Mouse (Mus musculus): ENCODE measurements around the gene Scn2a. TPM values are rescaled to one million over a fixed set of nuclear protein-coding genes. Genes with fewer than 3 reads are reported as not detected.

Gene Scn2a
- polyA plus RNA-seq, 1 experiment from 2014 or later, result 3.0 TPM

- H3K4me2 ChIP-seq (replicated peaks), result peak overlapping the region; percentile 59
- no peaks in the 10 kb centered on the region for H3K9me3 ChIP-seq
- H3K36me3 ChIP-seq, result no peaks in the 10 kb centered on the region
- WGBS, result 54% methylated on average over 18 of the region's 18 CpGs
- peak overlapping the region; percentile 36 for H3K4me3 ChIP-seq (replicated peaks)
- no peak overlapping the region for H3K9ac ChIP-seq
- H3K27ac ChIP-seq, result no peak overlapping the region
- H3K27me3 ChIP-seq (replicated peaks), result no peaks in the 10 kb centered on the region
- H3K4me1 ChIP-seq (replicated peaks), result no peaks in the 10 kb centered on the region; the same call in 1 of the 2 replicates
- ATAC-seq, result peak; percentile 53
These were observed 47.2 kb downstream of the Scn2a start for GRCm38 (mm10) chr2:65667590-65668436.

- no peaks in the 10 kb centered on the region; the same call in 1 of the 2 replicates for H3K4me1 ChIP-seq (replicated peaks)
- H3K4me2 ChIP-seq (replicated peaks), result peak overlapping the region; percentile 59
- H3K27ac ChIP-seq, result no peak overlapping the region
- no peaks in the 10 kb centered on the region for H3K27me3 ChIP-seq (replicated peaks)
- peak overlapping the region; percentile 36 for H3K4me3 ChIP-seq (replicated peaks)
- H3K36me3 ChIP-seq, result no peaks in the 10 kb centered on the region
- no peaks in the 10 kb centered on the region for H3K9me3 ChIP-seq
- no peak overlapping the region for H3K9ac ChIP-seq
- ATAC-seq, result peak; percentile 94
- WGBS, result 16% methylated on average over 12 of the region's 12 CpGs
These were observed 48.0 kb downstream of the Scn2a start for GRCm38 (mm10) chr2:65668437-65669135.

GRCm38 (mm10) chr2:65669561-65669960 lies 49.0 kb downstream of the Scn2a start:
- WGBS, result 78% methylated on average over 8 of the region's 8 CpGs
- ATAC-seq, result no peak
- no peaks in the 10 kb centered on the region for H3K9me3 ChIP-seq
- H3K9ac ChIP-seq, result no peak overlapping the region
- H3K4me3 ChIP-seq (replicated peaks), result no peak overlapping the region
- no peaks in the 10 kb centered on the region for H3K27me3 ChIP-seq (replicated peaks)
- no peaks in the 10 kb centered on the region; the same call in 1 of the 2 replicates for H3K4me1 ChIP-seq (replicated peaks)
- no peak overlapping the region for H3K27ac ChIP-seq
- H3K36me3 ChIP-seq, result no peaks in the 10 kb centered on the region
- no peak overlapping the region for H3K4me2 ChIP-seq (replicated peaks)

- no peak for ATAC-seq
- H3K36me3 ChIP-seq, result no peaks in the 10 kb centered on the region
- WGBS, result 57% methylated on average over 12 of the region's 12 CpGs
- H3K4me3 ChIP-seq (replicated peaks), result no peak overlapping the region
- no peaks in the 10 kb centered on the region; the same call in 1 of the 2 replicates for H3K4me1 ChIP-seq (replicated peaks)
- no peak overlapping the region for H3K9ac ChIP-seq
- no peaks in the 10 kb centered on the region for H3K27me3 ChIP-seq (replicated peaks)
- no peak overlapping the region for H3K4me2 ChIP-seq (replicated peaks)
- H3K27ac ChIP-seq, result no peak overlapping the region
- no peaks in the 10 kb centered on the region for H3K9me3 ChIP-seq
These were observed 49.7 kb downstream of the Scn2a start for GRCm38 (mm10) chr2:65670153-65670817.

GRCm38 (mm10) chr2:65679621-65680020 lies 59.0 kb downstream of the Scn2a start:
- no peaks in the 10 kb centered on the region for H3K9me3 ChIP-seq
- no peak overlapping the region for H3K9ac ChIP-seq
- H3K4me3 ChIP-seq (replicated peaks), result no peak overlapping the region
- H3K36me3 ChIP-seq, result no peaks in the 10 kb centered on the region
- ATAC-seq, result no peak
- H3K27ac ChIP-seq, result no peak overlapping the region
- H3K4me1 ChIP-seq (replicated peaks), result no peaks in the 10 kb centered on the region
- no peak overlapping the region for H3K4me2 ChIP-seq (replicated peaks)
- 78% methylated on average over 4 of the region's 4 CpGs for WGBS
- H3K27me3 ChIP-seq (replicated peaks), result no peaks in the 10 kb centered on the region

- Histone ChIP-seq H3K27ac (no peak overlapping the region), H3K36me3 (no peaks in the 10 kb centered on the region), H3K4me2 (replicated peaks) (no peak overlapping the region), H3K4me1 (replicated peaks) (no peaks in the 10 kb centered on the region), H3K4me3 (replicated peaks) (no peak overlapping the region), H3K9ac (no peak overlapping the region), H3K27me3 (replicated peaks) (no peaks in the 10 kb centered on the region), H3K9me3 (no peaks in the 10 kb centered on the region)
- 47% methylated on average over 3 of the region's 3 CpGs for WGBS
- no peak for ATAC-seq
These were observed 64.6 kb downstream of the Scn2a start for GRCm38 (mm10) chr2:65685151-65685550.

- no peaks in the 10 kb centered on the region for H3K4me1 ChIP-seq (replicated peaks)
- H3K36me3 ChIP-seq, result no peaks in the 10 kb centered on the region
- H3K4me2 ChIP-seq (replicated peaks), result no peak overlapping the region
- no peak overlapping the region for H3K4me3 ChIP-seq (replicated peaks)
- ATAC-seq, result no peak
- H3K27me3 ChIP-seq (replicated peaks), result no peaks in the 10 kb centered on the region
- WGBS, result 87% methylated on average over 6 of the region's 6 CpGs
- H3K9me3 ChIP-seq, result no peaks in the 10 kb centered on the region
- no peak overlapping the region for H3K27ac ChIP-seq
- H3K9ac ChIP-seq, result no peak overlapping the region
These were observed 70.0 kb downstream of the Scn2a start for GRCm38 (mm10) chr2:65690456-65691184.

GRCm38 (mm10) chr2:65694485-65694884 lies 73.9 kb downstream of the Scn2a start:
- Histone ChIP-seq H3K9me3 (no peaks in the 10 kb centered on the region), H3K27ac (no peak overlapping the region), H3K9ac (no peak overlapping the region), H3K4me1 (replicated peaks) (no peaks in the 10 kb centered on the region), H3K36me3 (no peaks in the 10 kb centered on the region), H3K27me3 (replicated peaks) (no peaks in the 10 kb centered on the region), H3K4me3 (replicated peaks) (no peak overlapping the region), H3K4me2 (replicated peaks) (no peak overlapping the region)
- no peak for ATAC-seq
- WGBS, result 72% methylated on average over 3 of the region's 3 CpGs

GRCm38 (mm10) chr2:65695061-65695460 lies 74.5 kb downstream of the Scn2a start:
- Histone ChIP-seq H3K9ac (no peak overlapping the region), H3K27me3 (replicated peaks) (no peaks in the 10 kb centered on the region), H3K27ac (no peak overlapping the region), H3K36me3 (no peaks in the 10 kb centered on the region), H3K9me3 (no peaks in the 10 kb centered on the region), H3K4me1 (replicated peaks) (no peaks in the 10 kb centered on the region), H3K4me2 (replicated peaks) (no peak overlapping the region), H3K4me3 (replicated peaks) (no peak overlapping the region)
- 79% methylated on average over 7 of the region's 7 CpGs for WGBS
- ATAC-seq, result no peak

- H3K36me3 ChIP-seq, result no peaks in the 10 kb centered on the region
- H3K4me3 ChIP-seq (replicated peaks), result no peak overlapping the region
- no peak for ATAC-seq
- H3K27ac ChIP-seq, result no peak overlapping the region
- no peak overlapping the region for H3K4me2 ChIP-seq (replicated peaks)
- H3K9me3 ChIP-seq, result no peaks in the 10 kb centered on the region
- no peaks in the 10 kb centered on the region for H3K27me3 ChIP-seq (replicated peaks)
- 87% methylated on average over 1 of the region's 1 CpGs for WGBS
- H3K9ac ChIP-seq, result no peak overlapping the region
- no peaks in the 10 kb centered on the region for H3K4me1 ChIP-seq (replicated peaks)
These were observed 79.7 kb downstream of the Scn2a start for GRCm38 (mm10) chr2:65700246-65700645.

GRCm38 (mm10) chr2:65701175-65701574 lies 80.6 kb downstream of the Scn2a start:
- H3K9ac ChIP-seq, result no peak overlapping the region
- no peak overlapping the region for H3K27ac ChIP-seq
- no peak overlapping the region for H3K4me2 ChIP-seq (replicated peaks)
- no peaks in the 10 kb centered on the region for H3K4me1 ChIP-seq (replicated peaks)
- 94% methylated on average over 3 of the region's 3 CpGs for WGBS
- H3K36me3 ChIP-seq, result no peaks in the 10 kb centered on the region
- H3K27me3 ChIP-seq (replicated peaks), result no peaks in the 10 kb centered on the region
- no peak overlapping the region for H3K4me3 ChIP-seq (replicated peaks)
- no peaks in the 10 kb centered on the region for H3K9me3 ChIP-seq
- no peak for ATAC-seq

Measured in intestine, embryonic 15.5 days (tissue).